Mouse (Mus musculus) megakaryocyte, embryonic 14.5 days (primary cell): ENCODE results near the gene Rnasek.

Experiments
- FLI1 ChIP-seq: IDR thresholded peaks from 2 replicates; pipeline ENCODE4 v1.6.1; 2012; ENCODE audit warnings: low read length, inconsistent platforms, mixed read lengths
- GATA1 ChIP-seq: IDR thresholded peaks from 3 replicates; pipeline ENCODE4 v1.6.1; 2012; ENCODE audit warnings: mixed read lengths, low read length, inconsistent platforms, borderline replicate concordance

GRCm38 (mm10) chr11:70228828-70229227, 10.8 kb downstream of the Rnasek start:
- TF ChIP-seq GATA1 (no peak), FLI1 (no peak)
